Mouse (Mus musculus) adrenal gland, postnatal 25 days (tissue): ENCODE measurements at regions not wholly inside any gene's neighbourhood (a gene's known extent, or its start where the extent isn't known, plus 50 kb on each side); places are given as distances from the start of the nearest gene placed in this dataset.
"Not testable (repeated sequence)": the region's sequence is repeated elsewhere in the genome, so short reads cannot be mapped to it uniquely, and the experiment has no call there.

Experiments
- DNase-seq: peaks from one replicate; pipeline ENCODE4 v3.0.0; 2021; ENCODE audit warnings: mixed read lengths
- microRNA-seq, 2 experiments: library from miRNA; unstranded; fragments of <30 nt; microRNA quantifications; one replicate each; pipeline ENCODE4 v1.2.0; 2021

DNA sequence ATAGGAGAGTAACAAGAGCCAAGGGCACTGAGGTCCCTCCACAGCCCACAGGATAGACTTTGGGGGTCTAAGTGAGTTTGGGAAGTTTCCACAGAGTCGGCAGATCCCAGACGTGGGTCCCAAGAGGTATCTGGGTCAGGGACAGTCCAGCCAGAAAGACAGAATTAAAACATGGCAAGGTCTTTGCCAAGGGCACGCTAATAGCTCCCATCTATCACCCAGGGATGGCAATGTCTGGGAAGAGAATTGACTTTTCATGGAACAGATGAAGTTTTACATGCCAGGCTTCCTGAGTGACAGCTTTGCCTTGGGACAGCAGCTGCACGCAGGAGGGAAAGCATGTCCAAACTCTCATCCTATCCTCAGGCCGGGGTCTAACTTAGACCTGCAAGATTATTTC, 563.5 kb downstream of the Gm10330 start:
- not testable (repeated sequence) for DNase-seq

DNA sequence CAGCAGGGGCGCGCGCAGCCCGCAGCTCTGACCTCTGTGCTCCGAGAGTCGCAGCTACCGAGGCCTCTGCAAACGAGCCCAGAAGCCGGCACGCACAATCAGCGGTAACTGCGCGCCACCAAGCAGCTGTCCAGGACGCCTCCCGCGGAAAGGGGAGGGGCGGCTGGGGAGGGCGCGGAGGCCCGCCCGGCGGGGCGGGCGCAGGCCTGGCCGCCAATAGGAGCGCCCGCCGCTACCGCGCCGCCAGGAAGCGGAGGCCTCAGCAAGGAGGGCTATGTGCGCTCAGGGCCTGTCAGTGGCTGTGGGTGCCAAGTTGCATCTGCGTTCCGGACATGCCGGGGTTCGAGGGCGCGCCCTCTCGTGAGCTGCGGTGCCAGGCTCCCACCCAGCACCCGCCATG, 590.5 kb downstream of the Gm10330 start:
- peak; percentile 60 for DNase-seq

DNA sequence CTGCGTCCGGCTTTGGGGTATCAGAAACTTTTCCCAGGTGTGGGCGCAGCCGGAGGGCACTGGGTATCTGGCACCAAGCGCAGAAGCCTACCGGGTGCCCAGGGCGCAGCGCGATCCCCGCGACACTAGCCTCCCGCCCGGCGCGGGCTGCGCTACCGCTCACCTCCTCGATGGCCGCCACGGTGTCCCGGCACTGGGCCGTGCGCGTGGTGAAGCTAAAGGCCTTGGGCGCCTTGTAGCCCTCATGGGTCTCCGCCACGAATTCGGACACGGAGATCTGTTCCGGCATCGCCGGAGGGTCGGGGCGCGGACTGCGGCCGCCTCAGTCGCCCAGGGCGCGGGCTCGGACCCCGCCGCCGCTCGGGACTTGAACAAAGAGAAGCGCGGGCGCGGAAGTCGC, 591.0 kb downstream of the Gm10330 start:
- not testable (repeated sequence) for DNase-seq

Small RNA genes in the stretch of these regions (microRNA-seq; reads per million reads assigned to microRNA genes)
- gene Gm26140: 0 reads per million in 2 experiments
